Mouse (Mus musculus) limb, embryonic 11.5 days (tissue): ENCODE data around the gene Zic5. TPM values are rescaled to one million over a fixed set of nuclear protein-coding genes. Genes with fewer than 3 reads are reported as not detected.

ENCODE experiments used
- ATAC-seq: fragments of 200-750 bp; cut with Nextera tagmentation; 2 replicates; pipeline ENCODE4 v1.8.0; 2017; ENCODE audit warnings: low read depth; ENCODE audit not compliant: insufficient number of reproducible peaks, low FRiP score, low TSS enrichment
- DNase-seq: peaks from one replicate; pipeline ENCODE4 v3.0.0-alpha.2; 2015; ENCODE audit warnings: low spot score
- H3K27ac ChIP-seq: fragments of 300-500 bp; sonication (generic); replicated peaks from 2 replicates; pipeline ENCODE4 v1.5.1; 2014; ENCODE audit warnings: low read depth, mild to moderate bottlenecking, low read length
- H3K27me3 ChIP-seq: fragments of 300-500 bp; sonication (generic); 2 replicates; pipeline ENCODE4 v1.6.1; 2014; ENCODE audit warnings: mild to moderate bottlenecking, low read length, mixed read lengths; ENCODE audit not compliant: control insufficient read depth, insufficient read depth
- H3K36me3 ChIP-seq: fragments of 300-500 bp; sonication (generic); 2 replicates; pipeline ENCODE4 v1.6.1; 2014; ENCODE audit warnings: mild to moderate bottlenecking, low read length, moderate library complexity, mixed read lengths; ENCODE audit not compliant: control insufficient read depth, insufficient read depth
- H3K4me1 ChIP-seq: fragments of 300-500 bp; sonication (generic); 2 replicates; pipeline ENCODE4 v1.6.1; 2014; ENCODE audit warnings: low read length, mixed read lengths; ENCODE audit not compliant: control insufficient read depth, insufficient read depth
- H3K4me2 ChIP-seq: fragments of 300-500 bp; sonication (generic); 2 replicates; pipeline ENCODE4 v1.6.1; 2014; ENCODE audit warnings: low read depth, mild to moderate bottlenecking, moderate library complexity; ENCODE audit not compliant: severe bottlenecking
- H3K4me3 ChIP-seq: fragments of 300-500 bp; sonication (generic); 2 replicates; pipeline ENCODE4 v1.5.1; 2014; ENCODE audit warnings: low read depth, low read length
- H3K9ac ChIP-seq: fragments of 300-500 bp; sonication (generic); 2 replicates; pipeline ENCODE4 v1.6.1; 2014; ENCODE audit warnings: mild to moderate bottlenecking, low read length
- H3K9me3 ChIP-seq: fragments of 300-500 bp; sonication (generic); 2 replicates; pipeline ENCODE4 v1.6.1; 2016; ENCODE audit warnings: low read length; ENCODE audit not compliant: control insufficient read depth
- WGBS: fragments of 180-500 bp; shearing (Covaris S2); extraction: QIAGEN DNeasy Blood & Tissue Kit; methylation state at CpG from one replicate; pipeline ENCODE4 v1.1.7; 2014; 5-methylcytosine and 5-hydroxymethylcytosine counted together
- polyA plus RNA-seq: library from polyadenylated mRNA; unstranded; fragments of >200 nt; fragmentation: Nextera tagmentation; extraction: Ambion mirVana; gene quantifications from 2 replicates; pipeline ENCODE4 v1.2.1, GENCODE M21; 2014

The Zic5 gene
- polyA plus RNA-seq, 1 experiment from 2014 or later: 11.3 TPM

DNA sequence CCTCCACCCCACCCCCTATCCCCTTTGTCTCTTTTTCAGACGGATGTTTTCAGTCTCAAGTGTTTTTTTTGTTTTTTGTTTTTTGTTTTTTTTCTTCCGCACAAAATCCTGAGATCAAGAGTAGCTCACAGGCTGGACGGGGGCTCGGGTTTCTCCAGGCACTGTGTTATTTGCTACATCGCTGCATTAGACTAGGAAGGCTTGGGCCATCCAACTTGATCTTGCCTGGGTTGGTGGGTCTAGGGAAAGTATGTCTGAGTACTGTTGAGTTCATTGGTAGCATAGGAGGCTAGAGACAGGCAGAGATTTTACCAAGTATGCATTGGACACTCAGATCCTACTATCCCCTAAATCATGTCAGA is 17.5 kb upstream of the Zic5 start:
- ATAC-seq: no peak
- no peak overlapping the region for H3K4me3 ChIP-seq
- DNase-seq: no peak

DNA sequence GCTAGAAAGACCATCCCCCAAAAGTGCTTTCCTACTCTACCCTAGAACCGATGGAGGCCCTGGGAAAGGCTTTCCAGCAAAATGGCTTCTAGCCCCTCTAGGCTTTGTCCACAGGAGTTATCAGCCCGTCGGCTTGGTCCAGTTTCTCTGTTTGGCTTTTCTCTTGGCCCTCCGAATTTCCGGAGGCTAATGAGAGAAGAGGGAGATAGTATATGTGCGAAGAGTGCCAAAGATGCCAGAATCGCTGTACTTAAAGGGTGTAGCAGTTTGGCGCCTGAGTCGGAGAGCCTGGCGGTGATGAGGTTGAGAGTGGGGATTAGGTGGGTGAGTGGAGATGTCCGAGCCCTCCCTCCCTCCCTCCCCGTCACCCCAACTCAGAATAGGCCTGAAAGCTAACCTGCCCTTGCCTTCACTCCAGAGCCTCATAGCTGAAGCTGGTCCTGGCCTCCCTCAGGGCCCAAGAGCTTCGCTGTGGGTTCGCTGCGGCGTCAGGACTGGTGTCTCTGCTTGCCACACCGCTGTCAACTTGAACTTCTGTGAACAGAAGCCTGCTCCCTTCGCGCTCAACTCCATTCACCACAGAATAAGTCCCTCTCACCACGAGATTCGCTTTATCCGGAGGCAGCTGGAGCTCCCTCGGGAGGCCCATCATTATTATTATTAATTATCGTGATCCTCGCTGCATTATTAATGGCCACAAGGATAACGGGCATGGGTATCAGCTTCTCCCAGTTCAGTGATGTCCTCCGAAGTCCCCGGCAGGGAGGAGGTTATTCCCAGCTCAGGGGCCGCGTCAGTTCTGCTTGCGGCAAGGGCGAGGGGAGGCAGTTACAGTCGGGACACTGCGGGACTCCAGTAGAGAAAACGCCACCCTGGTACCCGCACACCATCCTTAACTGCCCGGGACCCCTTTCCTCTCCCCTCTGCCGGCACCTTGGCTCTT is 16.9 kb upstream of the Zic5 start:
- DNase-seq (peak; percentile 68), ATAC-seq (no peak)
- WGBS: under 1% methylated on average over 38 of the region's 38 CpGs
- no peaks in the 10 kb centered on the region for H3K9me3 ChIP-seq
- 0 out of 2 replicates have a peak overlapping the region, but pooled peaks have one; percentile 37 for H3K27ac ChIP-seq
- no peaks in the 10 kb centered on the region for H3K36me3 ChIP-seq
- H3K9ac ChIP-seq: peak overlapping the region; percentile 8
- peak overlapping the region; percentile 3; the same call in 1 of the 2 replicates for H3K4me3 ChIP-seq
- peaks cover 37% of the 10 kb centered on the region for H3K4me1 ChIP-seq
- H3K27me3 ChIP-seq: peaks cover 40% of the 10 kb centered on the region
- H3K4me2 ChIP-seq: peak overlapping the region; percentile 50

More for the DNA sequence above, 17.5 kb upstream of the Zic5 start:
- Histone ChIP-seq H3K27me3 (peaks cover 40% of the 10 kb centered on the region), H3K4me2 (peak overlapping the region; percentile 50; the same call in 1 of the 2 replicates), H3K9me3 (no peaks in the 10 kb centered on the region), H3K9ac (peak overlapping the region; percentile 8), H3K36me3 (no peaks in the 10 kb centered on the region), H3K27ac (no peak overlapping the region), H3K4me1 (peaks cover 38% of the 10 kb centered on the region)
- WGBS: 2% methylated on average over 5 of the region's 5 CpGs

DNA sequence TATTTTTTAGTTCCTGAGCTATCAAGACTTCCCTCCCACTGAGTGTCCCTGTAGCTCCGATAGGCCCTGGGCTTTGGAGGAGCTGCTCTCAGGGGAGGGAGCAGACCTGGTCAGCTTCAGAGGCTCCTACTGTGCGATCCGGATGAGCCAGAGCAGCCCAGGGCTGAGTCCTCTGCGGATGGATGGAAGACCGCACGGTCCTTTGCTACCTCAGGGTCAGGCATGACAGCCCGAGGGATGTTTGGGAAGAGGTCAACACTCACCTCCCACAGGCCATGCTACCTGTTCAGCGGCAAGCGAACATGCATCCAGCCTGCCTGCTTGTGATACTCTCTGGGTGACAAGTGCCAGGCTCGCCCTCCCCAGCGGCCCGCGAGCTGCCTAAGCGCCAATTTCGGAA is 15.7 kb upstream of the Zic5 start:
- Histone ChIP-seq H3K27me3 (peaks cover 40% of the 10 kb centered on the region), H3K9me3 (no peaks in the 10 kb centered on the region), H3K27ac (peak overlapping the region; percentile 64), H3K4me1 (peaks cover 36% of the 10 kb centered on the region), H3K4me2 (peak overlapping the region; percentile 50), H3K4me3 (peak overlapping the region; percentile 16), H3K36me3 (no peaks in the 10 kb centered on the region), H3K9ac (peak overlapping the region; percentile 56)
- under 1% methylated on average over 15 of the region's 15 CpGs for WGBS
- no peak for ATAC-seq
- DNase-seq: peak; percentile 68

DNA sequence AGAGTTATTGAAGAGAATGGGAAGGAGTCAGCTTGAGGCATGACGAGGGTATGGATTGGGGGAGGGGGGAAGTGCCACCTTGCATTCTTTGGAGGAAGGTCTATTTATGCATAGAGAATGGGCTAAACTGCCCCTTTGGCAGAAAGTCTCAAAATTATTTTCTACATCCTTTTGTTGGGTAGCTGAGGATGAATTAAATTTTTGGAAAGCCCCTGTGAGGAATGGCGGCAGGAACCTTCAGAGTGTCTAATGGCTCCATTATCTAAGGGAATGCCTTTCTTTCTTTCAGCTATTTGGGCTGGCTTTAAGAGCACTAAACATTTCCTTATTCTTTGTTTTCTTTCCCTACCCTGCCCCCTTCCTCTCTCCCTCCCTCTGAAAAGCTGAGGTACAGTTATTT is 14.9 kb upstream of the Zic5 start:
- H3K9ac ChIP-seq: peak overlapping the region; percentile 35; the same call in 1 of the 2 replicates
- ATAC-seq: no peak
- peaks cover 36% of the 10 kb centered on the region for H3K4me1 ChIP-seq
- H3K27me3 ChIP-seq: peaks cover 38% of the 10 kb centered on the region
- peak overlapping the region; percentile 52 for H3K27ac ChIP-seq
- DNase-seq: peak; percentile 52
- no peaks in the 10 kb centered on the region for H3K36me3 ChIP-seq
- WGBS: 2% methylated on average over 2 of the region's 2 CpGs
- H3K9me3 ChIP-seq: no peaks in the 10 kb centered on the region
- H3K4me3 ChIP-seq: peak overlapping the region; percentile 77
- peak overlapping the region; percentile 50 for H3K4me2 ChIP-seq

DNA sequence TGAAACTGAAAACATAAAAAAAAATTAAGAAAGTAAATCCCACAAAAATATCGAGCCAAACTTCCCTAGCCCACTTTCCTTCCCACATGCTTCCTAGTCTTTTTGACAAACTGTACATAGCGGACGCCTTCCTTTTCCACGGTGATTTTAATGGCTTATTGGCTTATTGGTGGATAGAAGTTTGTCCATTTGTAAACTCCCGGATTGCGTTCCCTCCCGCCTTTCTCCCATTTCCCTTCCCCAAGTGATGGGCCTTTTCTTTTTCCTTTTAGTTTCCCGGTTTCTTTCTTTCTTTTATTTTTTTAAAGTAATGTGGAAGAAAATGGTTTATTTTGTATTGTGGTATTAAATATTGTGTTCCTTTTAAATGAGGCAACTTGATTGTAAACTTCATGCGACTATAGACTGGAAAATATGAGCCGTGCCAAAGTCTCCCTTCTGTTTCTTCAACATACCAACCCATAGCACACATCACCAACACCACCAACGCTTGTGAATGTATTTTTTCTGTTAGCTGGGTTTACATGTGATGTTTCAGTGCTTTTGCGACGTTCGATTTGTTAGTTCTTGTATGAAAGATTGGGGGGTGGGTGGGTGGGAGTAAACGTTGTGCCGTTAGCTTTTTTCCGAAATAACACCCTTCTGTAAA is 14.1 kb upstream of the Zic5 start:
- H3K4me3 ChIP-seq: peak overlapping the region; percentile 77
- no peaks in the 10 kb centered on the region for H3K36me3 ChIP-seq
- ATAC-seq (no peak), DNase-seq (peak; percentile 49)
- peak overlapping the region; percentile 75 for H3K4me2 ChIP-seq
- 17% methylated on average over 17 of the region's 17 CpGs for WGBS
- peaks cover 30% of the 10 kb centered on the region for H3K4me1 ChIP-seq
- no peak overlapping the region for H3K27ac ChIP-seq
- H3K9ac ChIP-seq: peak overlapping the region; percentile 60
- H3K9me3 ChIP-seq: no peaks in the 10 kb centered on the region
- H3K27me3 ChIP-seq: peaks cover 36% of the 10 kb centered on the region

DNA sequence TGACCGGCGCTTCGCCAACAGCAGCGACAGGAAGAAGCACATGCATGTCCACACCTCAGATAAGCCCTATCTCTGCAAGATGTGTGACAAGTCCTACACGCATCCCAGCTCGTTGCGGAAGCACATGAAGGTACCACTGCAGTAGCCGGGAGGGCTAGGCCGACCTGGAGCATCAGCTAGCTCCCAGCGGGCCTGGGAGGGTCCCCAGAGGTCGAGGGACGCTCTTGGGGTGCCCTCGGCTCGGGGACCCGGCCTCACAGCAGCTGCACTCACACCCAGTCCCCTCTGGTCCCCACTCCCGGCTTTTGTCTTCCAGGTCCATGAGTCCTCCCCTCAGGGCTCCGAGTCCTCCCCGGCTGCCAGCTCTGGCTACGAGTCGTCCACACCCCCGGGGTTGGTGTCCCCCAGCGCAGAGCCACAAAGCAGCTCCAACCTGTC is 13.1 kb upstream of the Zic5 start:
- Histone ChIP-seq H3K27ac (peak overlapping the region; percentile 81), H3K4me1 (peaks cover 26% of the 10 kb centered on the region), H3K36me3 (no peaks in the 10 kb centered on the region), H3K4me3 (peak overlapping the region; percentile 77), H3K4me2 (peak overlapping the region; percentile 75), H3K27me3 (peaks cover 28% of the 10 kb centered on the region), H3K9me3 (no peaks in the 10 kb centered on the region), H3K9ac (peak overlapping the region; percentile 97)
- ATAC-seq: no peak
- WGBS: under 1% methylated on average over 22 of the region's 22 CpGs
- peak; percentile 74 for DNase-seq

DNA sequence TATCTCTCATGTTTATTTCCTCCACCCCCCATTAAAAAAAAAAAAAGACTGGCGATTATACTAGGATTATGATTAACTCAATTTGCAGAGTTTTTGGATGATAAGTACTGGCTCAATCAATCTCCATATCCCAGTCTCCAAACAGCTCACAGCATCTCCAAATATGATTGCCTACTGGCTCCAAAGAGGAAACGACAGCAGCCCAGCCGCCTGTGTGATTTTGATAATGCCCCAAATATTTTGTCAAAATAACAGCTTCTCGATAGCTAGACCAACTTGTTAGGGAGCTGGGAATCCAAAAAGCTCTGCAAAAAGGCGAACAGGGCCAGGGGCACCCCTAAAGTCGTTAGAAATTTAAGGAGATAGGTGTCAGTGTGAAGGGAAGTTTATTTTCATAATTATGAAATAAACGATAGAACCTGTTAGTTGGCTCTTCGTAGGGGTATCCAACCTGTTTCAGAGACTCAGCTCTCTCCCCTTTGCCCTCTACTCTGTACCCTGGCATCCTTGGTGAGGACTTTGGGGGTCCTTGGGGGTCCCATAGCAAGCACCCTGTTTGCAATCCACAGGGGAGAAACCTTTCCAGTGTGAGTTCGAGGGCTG is 12.6 kb upstream of the Zic5 start:
- WGBS: 2% methylated on average over 9 of the region's 9 CpGs
- Histone ChIP-seq H3K36me3 (no peaks in the 10 kb centered on the region), H3K4me2 (peak overlapping the region; percentile 75), H3K27ac (peak overlapping the region; percentile 81), H3K9ac (peak overlapping the region; percentile 97), H3K4me1 (peaks cover 23% of the 10 kb centered on the region), H3K4me3 (peak overlapping the region; percentile 77), H3K9me3 (no peaks in the 10 kb centered on the region), H3K27me3 (peaks cover 28% of the 10 kb centered on the region)
- DNase-seq (no peak), ATAC-seq (no peak)

DNA sequence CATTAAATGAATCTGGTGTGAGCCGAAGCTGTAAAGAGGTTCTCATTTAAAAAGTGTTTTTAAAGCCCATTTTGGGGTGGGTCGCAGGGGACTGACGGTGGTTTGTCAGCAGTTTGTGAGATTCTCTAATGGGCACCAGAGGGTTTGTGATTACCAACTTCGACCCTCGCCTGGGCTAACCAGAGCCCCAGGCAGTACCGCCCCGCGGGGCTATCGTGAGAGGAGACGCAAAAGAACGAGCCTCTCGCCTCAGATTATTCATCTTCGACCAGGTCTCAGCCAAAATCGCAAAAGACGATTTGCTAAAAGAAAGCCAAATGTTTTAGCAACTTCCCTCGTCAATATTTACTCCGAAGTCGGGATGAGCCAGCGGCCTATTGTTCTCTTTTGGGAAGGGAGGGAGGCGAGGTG is 11.8 kb upstream of the Zic5 start:
- Histone ChIP-seq H3K9me3 (no peaks in the 10 kb centered on the region), H3K27me3 (peaks cover 24% of the 10 kb centered on the region), H3K4me2 (peak overlapping the region; percentile 75), H3K9ac (peak overlapping the region; percentile 97), H3K4me3 (peak overlapping the region; percentile 77), H3K4me1 (peaks cover 21% of the 10 kb centered on the region), H3K36me3 (no peaks in the 10 kb centered on the region), H3K27ac (peak overlapping the region; percentile 99)
- peak; percentile 69 for DNase-seq
- WGBS: under 1% methylated on average over 20 of the region's 20 CpGs
- no peak for ATAC-seq
